Mouse (Mus musculus) telencephalon, adult 2 months (tissue): ENCODE measurements at regions not wholly inside any gene's neighbourhood (a gene's known extent, or its start where the extent isn't known, plus 50 kb on each side); places are given as distances from the start of the nearest gene placed in this dataset.
"Not testable (repeated sequence)": the region's sequence is repeated elsewhere in the genome, so short reads cannot be mapped to it uniquely, and the experiment has no call there.

Experiments
- DNase-seq: peaks from one replicate; pipeline ENCODE4 v3.0.0-alpha.2; 2011; ENCODE audit warnings: low read depth, low spot score

GRCm38 (mm10) chr3:9137131-9137874 is 472.6 kb downstream of the Zfp704 start:
- no peak for DNase-seq

- no peak for DNase-seq
These were observed 475.9 kb downstream of the Zfp704 start for GRCm38 (mm10) chr3:9133991-9134390.

- DNase-seq = no peak
These were observed 477.7 kb downstream of the Zfp704 start for GRCm38 (mm10) chr3:9132104-9132751.

GRCm38 (mm10) chr3:9131366-9131765 is 478.5 kb downstream of the Zfp704 start:
- DNase-seq = no peak

GRCm38 (mm10) chr3:9128407-9128806 is 481.5 kb downstream of the Zfp704 start:
- peak; percentile 41 for DNase-seq

GRCm38 (mm10) chr3:9123079-9123478 is 486.8 kb downstream of the Zfp704 start:
- no peak for DNase-seq

- no peak for DNase-seq
These were observed 492.0 kb downstream of the Zfp704 start for GRCm38 (mm10) chr3:9117913-9118312.

GRCm38 (mm10) chr3:9113410-9113809 is 496.5 kb downstream of the Zfp704 start:
- no peak for DNase-seq

- DNase-seq = no peak
These were observed 499.1 kb downstream of the Zfp704 start for GRCm38 (mm10) chr3:9110741-9111140.

- no peak for DNase-seq
These were observed 499.9 kb downstream of the Zfp704 start for GRCm38 (mm10) chr3:9109991-9110390.

GRCm38 (mm10) chr3:9109485-9109884 is 500.4 kb downstream of the Zfp704 start:
- no peak for DNase-seq

- no peak for DNase-seq
These were observed 502.0 kb downstream of the Zfp704 start for GRCm38 (mm10) chr3:9107766-9108410.

- no peak for DNase-seq
These were observed 504.5 kb downstream of the Zfp704 start for GRCm38 (mm10) chr3:9105191-9105926.

GRCm38 (mm10) chr3:9103456-9103855 is 506.4 kb downstream of the Zfp704 start:
- DNase-seq = no peak

GRCm38 (mm10) chr3:9101240-9101639 is 508.6 kb downstream of the Zfp704 start:
- DNase-seq = no peak

- no peak for DNase-seq
These were observed 509.1 kb downstream of the Zfp704 start for GRCm38 (mm10) chr3:9100761-9101160.

GRCm38 (mm10) chr3:9098441-9098840 is 511.4 kb downstream of the Zfp704 start:
- no peak for DNase-seq

- no peak for DNase-seq
These were observed 525.8 kb downstream of the Zfp704 start for GRCm38 (mm10) chr3:9084134-9084533.

GRCm38 (mm10) chr3:9082061-9082460 is 527.8 kb downstream of the Zfp704 start:
- DNase-seq = no peak

GRCm38 (mm10) chr3:9078201-9078600 is 531.7 kb downstream of the Zfp704 start:
- no peak for DNase-seq

GRCm38 (mm10) chr3:9076696-9077095 is 533.2 kb downstream of the Zfp704 start:
- DNase-seq = peak; percentile 26

GRCm38 (mm10) chr3:9072471-9072870 is 537.4 kb downstream of the Zfp704 start:
- DNase-seq = not testable (repeated sequence)
